Mouse (Mus musculus): ENCODE data around the gene Mark3. TPM values are rescaled to one million over a fixed set of nuclear protein-coding genes. Genes with fewer than 3 reads are reported as not detected.

Gene Mark3
- total RNA-seq, 1 experiment = 90.9 TPM

- Histone ChIP-seq H3K4me3 (ENCODE audit: insufficient read depth in 1 of 2, low read depth in 1 of 2, low read length in 2 of 2, poor library complexity in 1 of 2, severe bottlenecking in 1 of 2) (no peak overlapping the region), H3K9ac (ENCODE audit: insufficient read depth, low read depth, low read length, poor library complexity, severe bottlenecking) (no peak overlapping the region), H3K4me1 (ENCODE audit: control insufficient read depth in 2 of 2, insufficient read depth in 2 of 2, low read length in 2 of 2, poor library complexity in 1 of 2) (no peaks in the 10 kb centered on the region), H3K9me3 (ENCODE audit: control insufficient read depth, insufficient read depth, low read depth, low read length) (no peaks in the 10 kb centered on the region), H3K27ac (ENCODE audit: insufficient read depth, low read depth, low read length, poor library complexity, severe bottlenecking) (no peak overlapping the region), H3K36me3 (ENCODE audit: control insufficient read depth, insufficient read depth, low read length, poor library complexity, severe bottlenecking) (peaks cover 11% of the 10 kb centered on the region)
- no peak for TF ChIP-seq HCFC1 (IDR thresholded peaks at IDR 0.05; ENCODE audit: borderline replicate concordance, insufficient read depth, low read length)
- no peak for TF ChIP-seq ZNF384 (IDR thresholded peaks at IDR 0.05; ENCODE audit: low read depth, low read length)
- no peak for TF ChIP-seq CHD2 (IDR thresholded peaks at IDR 0.05; ENCODE audit: low read depth, low read length)
- no peak for TF ChIP-seq ZC3H11A (IDR thresholded peaks at IDR 0.05; ENCODE audit: borderline replicate concordance, low read depth, low read length)
- TF ChIP-seq MAFK (IDR thresholded peaks at IDR 0.05; ENCODE audit: insufficient read depth, low read depth, low read length) = no peak
- DNase-seq (ENCODE audit: low read depth, low spot score) = no peak
- in situ Hi-C loops (cut with MboI; ENCODE audit: low sequenced_read_pairs in 2 of 2, unreplicated experiment in 2 of 2) = no loop called here
Measured at GRCm38 (mm10) chr12:111618266-111618665, 43.9 kb downstream of the Mark3 start.

GRCm38 (mm10) chr12:111648061-111648645 is 73.8 kb downstream of the Mark3 start:
- Histone ChIP-seq H3K36me3 (ENCODE audit: control insufficient read depth, insufficient read depth, low read length, poor library complexity, severe bottlenecking) (peaks cover 31% of the 10 kb centered on the region), H3K4me3 (ENCODE audit: insufficient read depth in 1 of 2, low read depth in 1 of 2, low read length in 2 of 2, poor library complexity in 1 of 2, severe bottlenecking in 1 of 2) (no peak overlapping the region), H3K4me1 (ENCODE audit: control insufficient read depth in 2 of 2, insufficient read depth in 2 of 2, low read length in 2 of 2, poor library complexity in 1 of 2) (no peaks in the 10 kb centered on the region), H3K9me3 (ENCODE audit: control insufficient read depth, insufficient read depth, low read depth, low read length) (no peaks in the 10 kb centered on the region), H3K27ac (ENCODE audit: insufficient read depth, low read depth, low read length, poor library complexity, severe bottlenecking) (no peak overlapping the region), H3K9ac (ENCODE audit: insufficient read depth, low read depth, low read length, poor library complexity, severe bottlenecking) (no peak overlapping the region)
- TF ChIP-seq ZC3H11A (IDR thresholded peaks at IDR 0.05; ENCODE audit: borderline replicate concordance, low read depth, low read length) (no peak), HCFC1 (IDR thresholded peaks at IDR 0.05; ENCODE audit: borderline replicate concordance, insufficient read depth, low read length) (no peak), ZNF384 (IDR thresholded peaks at IDR 0.05; ENCODE audit: low read depth, low read length) (no peak), CHD2 (IDR thresholded peaks at IDR 0.05; ENCODE audit: low read depth, low read length) (no peak), MAFK (IDR thresholded peaks at IDR 0.05; ENCODE audit: insufficient read depth, low read depth, low read length) (no peak)
- DNase-seq (ENCODE audit: low read depth, low spot score) = no peak
- in situ Hi-C loops (cut with MboI; ENCODE audit: low sequenced_read_pairs in 2 of 2, unreplicated experiment in 2 of 2) = no loop called here

GRCm38 (mm10) chr12:111652953-111653352 is 78.6 kb downstream of the Mark3 start:
- TF ChIP-seq ZNF384 (IDR thresholded peaks at IDR 0.05; ENCODE audit: low read depth, low read length) (no peak), HCFC1 (IDR thresholded peaks at IDR 0.05; ENCODE audit: borderline replicate concordance, insufficient read depth, low read length) (no peak), CHD2 (IDR thresholded peaks at IDR 0.05; ENCODE audit: low read depth, low read length) (no peak), ZC3H11A (IDR thresholded peaks at IDR 0.05; ENCODE audit: borderline replicate concordance, low read depth, low read length) (no peak), MAFK (IDR thresholded peaks at IDR 0.05; ENCODE audit: insufficient read depth, low read depth, low read length) (no peak)
- Histone ChIP-seq H3K9ac (ENCODE audit: insufficient read depth, low read depth, low read length, poor library complexity, severe bottlenecking) (no peak overlapping the region), H3K36me3 (ENCODE audit: control insufficient read depth, insufficient read depth, low read length, poor library complexity, severe bottlenecking) (peaks cover 32% of the 10 kb centered on the region)

DNA sequence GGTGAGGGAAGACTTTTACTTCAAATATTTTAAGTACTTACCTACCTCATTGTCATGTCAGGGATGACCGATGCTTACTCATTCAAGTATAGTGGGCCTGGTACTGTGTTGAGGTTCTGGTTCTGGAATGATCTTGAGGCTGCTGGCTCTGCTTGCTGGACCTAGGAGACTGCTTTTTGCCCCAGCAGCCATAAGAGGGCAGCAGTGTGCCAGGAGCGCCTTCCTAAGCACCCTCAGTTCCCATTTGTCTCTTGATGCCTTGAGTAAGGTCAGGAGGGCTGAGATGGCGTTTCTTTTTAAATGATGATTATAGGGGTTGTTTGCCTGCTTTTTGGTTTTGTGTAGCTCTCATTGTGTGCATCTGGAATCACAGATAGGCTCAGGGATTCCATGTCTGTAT is 79.1 kb downstream of the Mark3 start:
- Histone ChIP-seq H3K9ac (ENCODE audit: insufficient read depth, low read depth, low read length, poor library complexity, severe bottlenecking) (no peak overlapping the region), H3K27ac (ENCODE audit: insufficient read depth, low read depth, low read length, poor library complexity, severe bottlenecking) (no peak overlapping the region), H3K36me3 (ENCODE audit: control insufficient read depth, insufficient read depth, low read length, poor library complexity, severe bottlenecking) (peaks cover 29% of the 10 kb centered on the region), H3K4me1 (ENCODE audit: control insufficient read depth in 2 of 2, insufficient read depth in 2 of 2, low read length in 2 of 2, poor library complexity in 1 of 2) (no peaks in the 10 kb centered on the region), H3K4me3 (ENCODE audit: insufficient read depth in 1 of 2, low read depth in 1 of 2, low read length in 2 of 2, poor library complexity in 1 of 2, severe bottlenecking in 1 of 2) (no peak overlapping the region), H3K9me3 (ENCODE audit: control insufficient read depth, insufficient read depth, low read depth, low read length) (no peaks in the 10 kb centered on the region)
- peak; percentile 37; the same call in 1 of the 2 replicates for TF ChIP-seq ZC3H11A (IDR thresholded peaks at IDR 0.05; ENCODE audit: borderline replicate concordance, low read depth, low read length)
- TF ChIP-seq CHD2 (IDR thresholded peaks at IDR 0.05; ENCODE audit: low read depth, low read length) = no peak
- in situ Hi-C loops (cut with MboI; ENCODE audit: low sequenced_read_pairs in 2 of 2, unreplicated experiment in 2 of 2) = no loop called here
- no peak for DNase-seq (ENCODE audit: low read depth, low spot score)

More at GRCm38 (mm10) chr12:111652953-111653352, 78.6 kb downstream of the Mark3 start:
- H3K9me3 ChIP-seq (ENCODE audit: control insufficient read depth, insufficient read depth, low read depth, low read length) = no peaks in the 10 kb centered on the region
- no peak overlapping the region for H3K4me3 ChIP-seq (ENCODE audit: insufficient read depth in 1 of 2, low read depth in 1 of 2, low read length in 2 of 2, poor library complexity in 1 of 2, severe bottlenecking in 1 of 2)
- in situ Hi-C loops (cut with MboI; ENCODE audit: low sequenced_read_pairs in 2 of 2, unreplicated experiment in 2 of 2) = no loop called here
- DNase-seq (ENCODE audit: low read depth, low spot score) = no peak
- no peaks in the 10 kb centered on the region for H3K4me1 ChIP-seq (ENCODE audit: control insufficient read depth in 2 of 2, insufficient read depth in 2 of 2, low read length in 2 of 2, poor library complexity in 1 of 2)
- no peak overlapping the region for H3K27ac ChIP-seq (ENCODE audit: insufficient read depth, low read depth, low read length, poor library complexity, severe bottlenecking)

DNA sequence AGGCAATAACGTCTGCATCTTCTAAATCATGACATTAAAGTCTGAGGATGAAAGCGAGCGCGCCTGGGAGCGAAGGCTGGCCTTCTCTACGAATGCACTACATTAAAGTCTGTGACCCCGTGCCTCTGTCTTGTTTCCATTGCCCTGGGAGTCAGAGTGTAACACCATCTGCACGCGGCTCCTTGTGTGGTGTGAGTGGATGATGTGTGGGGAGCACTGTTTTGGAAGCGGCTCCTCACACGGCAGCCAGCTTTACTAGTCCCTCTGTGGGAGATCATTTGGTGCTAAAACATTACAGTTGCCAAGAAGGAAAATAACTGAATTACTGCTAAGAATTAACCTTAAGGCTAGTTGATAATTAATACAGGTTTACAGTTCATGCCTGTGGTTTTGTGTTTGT is 81.4 kb downstream of the Mark3 start:
- in situ Hi-C loops (cut with MboI; ENCODE audit: low sequenced_read_pairs in 2 of 2, unreplicated experiment in 2 of 2) = no loop called here
- peaks cover 22% of the 10 kb centered on the region for H3K36me3 ChIP-seq (ENCODE audit: control insufficient read depth, insufficient read depth, low read length, poor library complexity, severe bottlenecking)

More for the DNA sequence above, 81.4 kb downstream of the Mark3 start:
- Histone ChIP-seq H3K27ac (ENCODE audit: insufficient read depth, low read depth, low read length, poor library complexity, severe bottlenecking) (no peak overlapping the region), H3K4me3 (ENCODE audit: insufficient read depth in 1 of 2, low read depth in 1 of 2, low read length in 2 of 2, poor library complexity in 1 of 2, severe bottlenecking in 1 of 2) (no peak overlapping the region), H3K9ac (ENCODE audit: insufficient read depth, low read depth, low read length, poor library complexity, severe bottlenecking) (no peak overlapping the region), H3K9me3 (ENCODE audit: control insufficient read depth, insufficient read depth, low read depth, low read length) (no peaks in the 10 kb centered on the region), H3K4me1 (ENCODE audit: control insufficient read depth in 2 of 2, insufficient read depth in 2 of 2, low read length in 2 of 2, poor library complexity in 1 of 2) (peaks cover 2% of the 10 kb centered on the region in 2 experiments; a peak in 3 of 4 replicates)
- TF ChIP-seq HCFC1 (IDR thresholded peaks at IDR 0.05; ENCODE audit: borderline replicate concordance, insufficient read depth, low read length) = no peak
- no peak for TF ChIP-seq MAFK (IDR thresholded peaks at IDR 0.05; ENCODE audit: insufficient read depth, low read depth, low read length)
- TF ChIP-seq CHD2 (IDR thresholded peaks at IDR 0.05; ENCODE audit: low read depth, low read length) = no peak
- TF ChIP-seq ZNF384 (IDR thresholded peaks at IDR 0.05; ENCODE audit: low read depth, low read length) = no peak
- TF ChIP-seq ZC3H11A (IDR thresholded peaks at IDR 0.05; ENCODE audit: borderline replicate concordance, low read depth, low read length) = no peak
- no peak for DNase-seq (ENCODE audit: low read depth, low spot score)
